Mouse (Mus musculus) lung, postnatal 0 days (tissue): ENCODE measurements around the gene Ece1. TPM values are rescaled to one million over a fixed set of nuclear protein-coding genes. Genes with fewer than 3 reads are reported as not detected.

Source experiments
- ATAC-seq: fragments of 200-750 bp; cut with Nextera tagmentation; 2 replicates; pipeline ENCODE4 v1.8.0; 2017; ENCODE audit warnings: moderate library complexity
- DNase-seq: peaks from one replicate; pipeline ENCODE4 v3.0.0-alpha.2; 2016; ENCODE audit warnings: low spot score
- H3K27ac ChIP-seq: fragments of 300-500 bp; sonication (generic); 2 replicates; pipeline ENCODE4 v1.5.1; 2014; ENCODE audit warnings: antibody characterized with exemption, mild to moderate bottlenecking, low read length, mixed read lengths
- H3K27me3 ChIP-seq: fragments of 300-500 bp; sonication (generic); replicated peaks from 2 replicates; pipeline ENCODE4 v1.6.1; 2014; ENCODE audit warnings: low read length, mixed read lengths; ENCODE audit not compliant: insufficient read depth
- H3K36me3 ChIP-seq: fragments of 300-500 bp; sonication (generic); 2 replicates; pipeline ENCODE4 v1.6.1; 2014; ENCODE audit warnings: low read length, mixed read lengths; ENCODE audit not compliant: insufficient read depth
- H3K4me1 ChIP-seq: fragments of 300-500 bp; sonication (generic); 2 replicates; pipeline ENCODE4 v1.6.1; 2014; ENCODE audit warnings: antibody characterized with exemption, low read depth, low read length, mixed read lengths; ENCODE audit not compliant: insufficient read depth
- H3K4me2 ChIP-seq: fragments of 300-500 bp; sonication (generic); replicated peaks from 2 replicates; pipeline ENCODE4 v1.6.1; 2014; ENCODE audit warnings: low read depth, mild to moderate bottlenecking, low read length, moderate library complexity, mixed read lengths
- H3K4me3 ChIP-seq: fragments of 300-500 bp; sonication (generic); 2 replicates; pipeline ENCODE4 v1.5.1; 2014; ENCODE audit warnings: low read depth, low read length
- H3K9ac ChIP-seq: fragments of 300-500 bp; sonication (generic); replicated peaks from 2 replicates; pipeline ENCODE4 v1.6.1; 2014; ENCODE audit warnings: low read depth, mild to moderate bottlenecking
- H3K9me3 ChIP-seq: fragments of 300-500 bp; sonication (generic); 2 replicates; pipeline ENCODE4 v1.6.1; 2016; ENCODE audit warnings: low read length, mixed read lengths
- CTCF ChIP-seq: IDR thresholded peaks from 2 replicates; pipeline ENCODE4 v1.5.1; 2016; ENCODE audit warnings: antibody characterized with exemption, mild to moderate bottlenecking
- EP300 ChIP-seq: IDR thresholded peaks from 2 replicates; pipeline ENCODE4 v1.6.1; 2016; ENCODE audit warnings: antibody characterized with exemption, mild to moderate bottlenecking, control low read depth
- WGBS: fragments of 180-500 bp; shearing (Covaris S2); extraction: QIAGEN DNeasy Blood & Tissue Kit; methylation state at CpG from one replicate; pipeline ENCODE4 v1.1.7; 2014; 5-methylcytosine and 5-hydroxymethylcytosine counted together
- polyA plus RNA-seq: library from polyadenylated mRNA; unstranded; fragments of >200 nt; fragmentation: Nextera tagmentation; extraction: Ambion mirVana; gene quantifications from 2 replicates; pipeline ENCODE4 v1.2.1, GENCODE M21; 2015

The Ece1 gene
- polyA plus RNA-seq, 1 experiment from 2014 or later = 80.9 TPM

GRCm38 (mm10) chr4:137867225-137867624 is 5.2 kb downstream of the Ece1 start:
- TF ChIP-seq CTCF (no peak), EP300 (0 out of 2 replicates have a peak, but pooled peaks have one; percentile 19)
- no peaks in the 10 kb centered on the region for H3K27me3 ChIP-seq
- H3K4me2 ChIP-seq = no peak overlapping the region
- no peak overlapping the region for H3K4me3 ChIP-seq
- peak; percentile 83 for DNase-seq
- ATAC-seq = peak; percentile 69
- no peaks in the 10 kb centered on the region for H3K36me3 ChIP-seq
- H3K9ac ChIP-seq = no peak overlapping the region
- H3K27ac ChIP-seq = peak overlapping the region; percentile 52
- H3K4me1 ChIP-seq = peaks cover 29% of the 10 kb centered on the region; the same call in 1 of the 2 replicates
- H3K9me3 ChIP-seq = no peaks in the 10 kb centered on the region
- WGBS = 23% methylated on average over 4 of the region's 4 CpGs

- Histone ChIP-seq H3K9ac (no peak overlapping the region), H3K9me3 (no peaks in the 10 kb centered on the region), H3K27ac (peak overlapping the region; percentile 52), H3K36me3 (no peaks in the 10 kb centered on the region), H3K4me2 (no peak overlapping the region), H3K4me1 (peaks cover 29% of the 10 kb centered on the region; the same call in 1 of the 2 replicates), H3K4me3 (no peak overlapping the region), H3K27me3 (no peaks in the 10 kb centered on the region)
- ATAC-seq = peak; percentile 69
- 31% methylated on average over 13 of the region's 13 CpGs for WGBS
- peak; percentile 54 for DNase-seq
- TF ChIP-seq CTCF (peak; percentile 52), EP300 (0 out of 2 replicates have a peak, but pooled peaks have one; percentile 27)
Observed at GRCm38 (mm10) chr4:137867675-137868257, 5.7 kb downstream of the Ece1 start.

DNA sequence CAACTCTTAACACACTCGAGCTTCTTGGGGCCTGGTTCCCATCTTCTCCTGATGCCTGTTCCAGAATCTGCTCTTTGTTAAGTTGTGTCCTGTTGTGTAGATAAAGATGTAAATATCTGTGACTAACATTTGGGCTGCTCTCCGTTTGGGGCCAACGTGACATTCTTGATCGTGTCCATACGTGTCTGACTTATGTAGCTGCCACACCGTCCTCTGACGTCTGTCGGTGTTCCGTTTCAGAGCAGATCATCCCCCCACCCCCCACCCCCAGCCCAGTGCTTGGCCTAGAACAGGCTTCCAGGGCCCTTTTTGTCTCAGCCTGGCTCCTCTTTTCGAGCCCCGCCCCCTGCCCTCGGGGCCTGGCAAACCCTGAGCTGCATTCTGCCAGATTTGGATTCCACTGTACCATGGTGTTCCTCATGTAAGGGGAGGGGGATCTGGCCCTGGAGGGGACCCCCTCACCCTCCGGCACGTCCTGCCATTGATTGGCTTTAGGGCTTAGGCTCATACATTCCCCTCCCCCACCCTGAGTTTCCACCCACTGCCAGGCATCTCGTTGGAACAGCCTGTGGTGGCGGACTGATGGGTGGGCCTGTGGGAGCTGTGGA is 7.7 kb downstream of the Ece1 start:
- DNase-seq (no peak), ATAC-seq (no peak)
- Histone ChIP-seq H3K27me3 (no peaks in the 10 kb centered on the region), H3K9ac (0 out of 2 replicates have a peak overlapping the region, but pooled peaks have one; percentile 1), H3K36me3 (no peaks in the 10 kb centered on the region), H3K27ac (no peak overlapping the region), H3K4me1 (peaks cover 25% of the 10 kb centered on the region; the same call in 1 of the 2 replicates), H3K9me3 (no peaks in the 10 kb centered on the region), H3K4me2 (no peak overlapping the region), H3K4me3 (no peak overlapping the region)
- TF ChIP-seq EP300 (no peak), CTCF (no peak)
- WGBS = 63% methylated on average over 16 of the region's 16 CpGs

GRCm38 (mm10) chr4:137870979-137871378 is 8.9 kb downstream of the Ece1 start:
- peak; percentile 59 for TF ChIP-seq CTCF
- TF ChIP-seq EP300 = no peak
- Histone ChIP-seq H3K9me3 (no peaks in the 10 kb centered on the region), H3K4me2 (no peak overlapping the region), H3K4me1 (peaks cover 21% of the 10 kb centered on the region; the same call in 1 of the 2 replicates), H3K4me3 (no peak overlapping the region), H3K9ac (no peak overlapping the region), H3K27ac (no peak overlapping the region), H3K27me3 (no peaks in the 10 kb centered on the region), H3K36me3 (no peaks in the 10 kb centered on the region)
- ATAC-seq (no peak), DNase-seq (no peak)
- 82% methylated on average over 4 of the region's 4 CpGs for WGBS

GRCm38 (mm10) chr4:137871431-137871830 is 9.4 kb downstream of the Ece1 start:
- Histone ChIP-seq H3K9me3 (no peaks in the 10 kb centered on the region), H3K4me1 (peaks cover 16% of the 10 kb centered on the region; the same call in 1 of the 2 replicates), H3K4me2 (no peak overlapping the region), H3K36me3 (no peaks in the 10 kb centered on the region), H3K4me3 (no peak overlapping the region), H3K9ac (no peak overlapping the region), H3K27ac (no peak overlapping the region), H3K27me3 (no peaks in the 10 kb centered on the region)
- TF ChIP-seq CTCF = no peak
- no peak for TF ChIP-seq EP300
- DNase-seq (peak; percentile 30), ATAC-seq (peak; percentile 11)
- 71% methylated on average over 8 of the region's 8 CpGs for WGBS

GRCm38 (mm10) chr4:137874337-137874736 is 12.3 kb downstream of the Ece1 start:
- WGBS = 32% methylated on average over 5 of the region's 7 CpGs
- H3K4me3 ChIP-seq = no peak overlapping the region

More at GRCm38 (mm10) chr4:137874337-137874736, 12.3 kb downstream of the Ece1 start:
- no peaks in the 10 kb centered on the region for H3K36me3 ChIP-seq
- TF ChIP-seq EP300 = no peak
- TF ChIP-seq CTCF = no peak
- H3K9ac ChIP-seq = no peak overlapping the region
- ATAC-seq (no peak), DNase-seq (no peak)
- no peak overlapping the region for H3K4me2 ChIP-seq
- no peaks in the 10 kb centered on the region for H3K27me3 ChIP-seq
- no peak overlapping the region for H3K27ac ChIP-seq
- H3K9me3 ChIP-seq = no peaks in the 10 kb centered on the region
- H3K4me1 ChIP-seq = peaks cover 5% of the 10 kb centered on the region; the same call in 1 of the 2 replicates
